Mouse (Mus musculus): Measurements from ENCODE around the gene Tmem260. TPM values are rescaled to one million over a fixed set of nuclear protein-coding genes. Genes with fewer than 3 reads are reported as not detected.

Gene Tmem260
- total and polyA plus RNA-seq, 2 experiments from 2014 or later: 6.0 to 8.7 TPM

DNA sequence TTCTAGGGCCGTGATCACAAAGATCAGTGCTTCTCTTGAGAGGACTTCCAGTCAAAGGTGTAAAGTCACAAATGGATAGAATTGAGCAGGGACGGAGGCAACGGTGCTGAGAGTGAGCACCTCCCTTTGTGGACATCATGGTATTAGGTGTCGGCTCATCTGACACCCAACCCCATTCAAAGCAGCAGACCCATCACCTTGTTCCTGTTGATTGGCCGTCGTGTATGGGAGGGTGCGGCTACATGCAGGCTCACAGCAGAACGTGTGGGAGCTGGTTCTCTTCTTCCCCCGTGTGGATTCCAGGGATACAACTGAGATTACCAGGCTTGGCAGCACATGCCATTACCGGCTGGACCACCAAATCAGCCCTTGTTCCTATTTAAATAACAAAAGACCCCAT lies 84.7 kb downstream of the Tmem260 start:
- H3K27ac ChIP-seq (ENCODE audit: low read depth): no peak overlapping the region
- no peak overlapping the region for H3K9ac ChIP-seq (replicated peaks; ENCODE audit: low read depth, low read length)
- no peak overlapping the region for H3K4me3 ChIP-seq (ENCODE audit: low read depth, low read length)
- WGBS: 48% methylated on average over 10 of the region's 10 CpGs
- no peak for DNase-seq (ENCODE audit: low spot score)
- no peaks in the 10 kb centered on the region for H3K9me3 ChIP-seq (replicated peaks; ENCODE audit: control insufficient read depth, low read length)
- no peaks in the 10 kb centered on the region for H3K27me3 ChIP-seq (ENCODE audit: control insufficient read depth, insufficient read depth, low read length)
- no peak for ATAC-seq (ENCODE audit: insufficient read depth, low read depth)
- H3K4me1 ChIP-seq (ENCODE audit: control insufficient read depth, insufficient read depth): no peaks in the 10 kb centered on the region
- TF ChIP-seq EP300 (IDR thresholded peaks at IDR 0.05; ENCODE audit: low read depth) (no peak), CTCF (IDR thresholded peaks at IDR 0.05; ENCODE audit: low read depth) (no peak)
- H3K4me2 ChIP-seq (ENCODE audit: low read depth, low read length): no peak overlapping the region
- H3K36me3 ChIP-seq (replicated peaks; ENCODE audit: control insufficient read depth, insufficient read depth, low read length): no peaks in the 10 kb centered on the region

- no peak overlapping the region for H3K4me2 ChIP-seq (ENCODE audit: low read depth, low read length)
These were observed 92.2 kb downstream of the Tmem260 start for GRCm38 (mm10) chr14:48537795-48538766.

DNA sequence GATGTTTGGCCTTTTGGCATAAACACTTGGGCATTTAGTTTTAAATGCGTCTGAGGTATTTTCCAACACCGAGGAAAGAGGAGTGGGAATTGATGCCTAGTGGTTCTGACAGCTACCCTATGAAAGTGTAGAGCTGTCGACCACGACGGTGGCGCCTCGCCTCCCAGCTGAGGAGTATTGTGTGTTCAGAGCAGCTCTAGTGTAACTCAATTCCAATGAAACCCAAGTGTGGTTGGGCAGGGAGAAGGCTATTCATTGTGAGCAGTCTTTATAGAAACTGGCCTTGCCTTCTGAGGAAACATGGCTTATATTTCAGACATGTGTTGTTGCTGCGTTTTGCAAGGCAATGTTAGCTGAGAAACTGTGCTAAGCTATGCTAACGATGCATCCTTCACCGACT lies 99.2 kb downstream of the Tmem260 start:
- Histone ChIP-seq H3K36me3 (replicated peaks; ENCODE audit: control insufficient read depth, insufficient read depth, low read length) (no peaks in the 10 kb centered on the region), H3K27me3 (ENCODE audit: control insufficient read depth, insufficient read depth, low read length) (no peaks in the 10 kb centered on the region; the same call in 1 of the 2 replicates), H3K9me3 (replicated peaks; ENCODE audit: control insufficient read depth, low read length) (no peaks in the 10 kb centered on the region), H3K27ac (ENCODE audit: low read depth) (no peak overlapping the region), H3K9ac (replicated peaks; ENCODE audit: low read depth, low read length) (no peak overlapping the region), H3K4me3 (ENCODE audit: low read depth, low read length) (no peak overlapping the region), H3K4me2 (ENCODE audit: low read depth, low read length) (no peak overlapping the region), H3K4me1 (ENCODE audit: control insufficient read depth, insufficient read depth) (no peaks in the 10 kb centered on the region)
- 81% methylated on average over 10 of the region's 10 CpGs for WGBS
- ATAC-seq (ENCODE audit: insufficient read depth, low read depth) (no peak), DNase-seq (ENCODE audit: low spot score) (no peak)
- TF ChIP-seq EP300 (IDR thresholded peaks at IDR 0.05; ENCODE audit: low read depth) (no peak), CTCF (IDR thresholded peaks at IDR 0.05; ENCODE audit: low read depth) (no peak)

More at GRCm38 (mm10) chr14:48537795-48538766, 92.2 kb downstream of the Tmem260 start:
- Histone ChIP-seq H3K4me3 (ENCODE audit: low read depth, low read length) (no peak overlapping the region), H3K4me1 (ENCODE audit: control insufficient read depth, insufficient read depth) (no peaks in the 10 kb centered on the region), H3K9ac (replicated peaks; ENCODE audit: low read depth, low read length) (no peak overlapping the region), H3K27me3 (ENCODE audit: control insufficient read depth, insufficient read depth, low read length) (no peaks in the 10 kb centered on the region; the same call in 1 of the 2 replicates), H3K36me3 (replicated peaks; ENCODE audit: control insufficient read depth, insufficient read depth, low read length) (no peaks in the 10 kb centered on the region), H3K27ac (ENCODE audit: low read depth) (no peak overlapping the region), H3K9me3 (replicated peaks; ENCODE audit: control insufficient read depth, low read length) (no peaks in the 10 kb centered on the region)
- TF ChIP-seq CTCF (IDR thresholded peaks at IDR 0.05; ENCODE audit: low read depth) (peak; percentile 53), EP300 (IDR thresholded peaks at IDR 0.05; ENCODE audit: low read depth) (no peak)
- ATAC-seq (ENCODE audit: insufficient read depth, low read depth) (0 out of 2 replicates have a peak, but pooled peaks have one; percentile 24), DNase-seq (ENCODE audit: low spot score) (no peak)
- WGBS: 65% methylated on average over 14 of the region's 14 CpGs

- no peak overlapping the region for H3K4me3 ChIP-seq (ENCODE audit: low read depth, low read length)
- DNase-seq (ENCODE audit: low spot score) (no peak), ATAC-seq (ENCODE audit: insufficient read depth, low read depth) (no peak)
- TF ChIP-seq CTCF (IDR thresholded peaks at IDR 0.05; ENCODE audit: low read depth): no peak
- TF ChIP-seq EP300 (IDR thresholded peaks at IDR 0.05; ENCODE audit: low read depth): no peak
- H3K27ac ChIP-seq (ENCODE audit: low read depth): no peak overlapping the region
- H3K4me1 ChIP-seq (ENCODE audit: control insufficient read depth, insufficient read depth): no peaks in the 10 kb centered on the region
- no peaks in the 10 kb centered on the region; the same call in 1 of the 2 replicates for H3K27me3 ChIP-seq (ENCODE audit: control insufficient read depth, insufficient read depth, low read length)
- 85% methylated on average over 3 of the region's 3 CpGs for WGBS
- no peak overlapping the region for H3K4me2 ChIP-seq (ENCODE audit: low read depth, low read length)
- no peaks in the 10 kb centered on the region for H3K36me3 ChIP-seq (replicated peaks; ENCODE audit: control insufficient read depth, insufficient read depth, low read length)
- no peak overlapping the region for H3K9ac ChIP-seq (replicated peaks; ENCODE audit: low read depth, low read length)
- no peaks in the 10 kb centered on the region for H3K9me3 ChIP-seq (replicated peaks; ENCODE audit: control insufficient read depth, low read length)
These were observed 100.1 kb downstream of the Tmem260 start for GRCm38 (mm10) chr14:48546009-48546408.

DNA sequence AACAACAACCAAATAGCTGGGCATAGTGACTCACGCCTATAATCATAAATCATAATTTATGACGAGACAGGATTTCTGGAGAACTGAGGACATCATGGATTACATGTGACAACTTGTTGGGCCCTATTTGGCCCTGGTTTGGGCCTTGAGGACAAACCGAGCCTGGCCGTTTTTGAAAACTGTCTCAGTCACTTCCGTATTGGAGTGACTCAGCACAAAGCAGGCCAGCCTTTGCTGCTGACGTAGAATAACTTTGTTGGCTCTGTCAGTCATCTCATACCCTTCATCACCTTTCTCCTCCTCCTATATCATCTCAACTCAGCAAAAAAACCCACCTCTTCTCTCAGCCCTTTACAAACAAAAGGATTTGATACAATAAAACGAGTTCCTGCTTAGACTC lies 103.8 kb downstream of the Tmem260 start:
- no peaks in the 10 kb centered on the region for H3K9me3 ChIP-seq (replicated peaks; ENCODE audit: control insufficient read depth, low read length)
- H3K9ac ChIP-seq (replicated peaks; ENCODE audit: low read depth, low read length): no peak overlapping the region
- no peak for DNase-seq (ENCODE audit: low spot score)
- no peak overlapping the region for H3K4me2 ChIP-seq (ENCODE audit: low read depth, low read length)
- TF ChIP-seq CTCF (IDR thresholded peaks at IDR 0.05; ENCODE audit: low read depth): no peak
- TF ChIP-seq EP300 (IDR thresholded peaks at IDR 0.05; ENCODE audit: low read depth): no peak
- H3K27me3 ChIP-seq (ENCODE audit: control insufficient read depth, insufficient read depth, low read length): no peaks in the 10 kb centered on the region
- 67% methylated on average over 7 of the region's 7 CpGs for WGBS
- H3K27ac ChIP-seq (ENCODE audit: low read depth): no peak overlapping the region
- H3K4me3 ChIP-seq (ENCODE audit: low read depth, low read length): no peak overlapping the region
- H3K36me3 ChIP-seq (replicated peaks; ENCODE audit: control insufficient read depth, insufficient read depth, low read length): no peaks in the 10 kb centered on the region
- no peak for ATAC-seq (ENCODE audit: insufficient read depth, low read depth)
- no peaks in the 10 kb centered on the region for H3K4me1 ChIP-seq (ENCODE audit: control insufficient read depth, insufficient read depth)

All from heart, postnatal 0 days (tissue).